Mouse (Mus musculus) hindlimb bud, embryonic 11.5 days (tissue): ENCODE data around the gene Slc7a8.

ENCODE experiments used
- DNase-seq: peaks from one replicate; pipeline ENCODE4 v3.0.0-alpha.2; 2012; ENCODE audit warnings: low read depth, low spot score; ENCODE audit errors: extremely low spot score

The Slc7a8 gene

GRCm38 (mm10) chr14:54703207-54703606 lies 78.5 kb downstream of the Slc7a8 start:
- DNase-seq = no peak

DNA sequence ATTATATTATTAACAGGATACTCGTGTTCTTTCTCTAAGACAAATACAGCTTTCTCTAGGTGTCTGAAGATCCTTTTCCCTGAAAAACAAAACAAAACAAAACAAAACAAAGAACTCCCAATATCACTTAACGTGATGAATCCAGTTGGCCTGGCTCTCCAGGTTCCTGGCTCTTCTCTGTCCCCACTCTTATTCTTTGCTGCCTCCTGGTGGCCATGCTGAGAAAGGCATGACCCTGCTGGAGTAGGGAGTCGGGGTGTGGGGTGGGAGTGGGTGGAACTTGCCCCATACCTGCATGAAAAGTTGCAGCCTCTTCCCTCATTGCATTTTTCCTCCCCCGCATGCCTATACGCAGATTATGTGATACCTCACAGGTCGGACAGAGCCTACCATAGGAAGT lies 80.4 kb downstream of the Slc7a8 start:
- DNase-seq = peak; percentile 52

GRCm38 (mm10) chr14:54699586-54699985 lies 82.2 kb downstream of the Slc7a8 start:
- DNase-seq = no peak

DNA sequence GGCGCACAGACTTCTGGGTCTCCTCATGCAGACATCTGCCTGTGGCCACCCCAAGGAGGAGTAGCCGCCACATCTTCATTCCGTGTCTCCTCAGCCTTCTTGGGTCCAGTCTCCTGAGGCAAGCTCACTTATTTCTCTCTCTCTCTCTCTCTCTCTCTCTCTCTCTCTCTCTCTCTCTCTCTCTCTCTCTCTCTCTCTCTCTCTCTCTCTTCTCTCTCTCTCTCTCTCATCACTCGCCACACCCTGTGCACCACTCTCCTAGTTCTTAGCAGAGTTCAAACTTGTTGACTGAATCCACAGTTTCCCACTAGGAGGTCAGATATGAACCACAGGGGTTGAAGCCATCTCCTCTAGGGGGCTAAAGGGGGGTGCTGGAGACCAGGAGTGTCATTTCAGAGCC lies 83.0 kb downstream of the Slc7a8 start, which contains the start of gene Gm29776:
TSS of gene Gm29776 (minus strand) at position 101 of the 400 bp plus-strand sequence.
- DNase-seq = no peak

GRCm38 (mm10) chr14:54696752-54697151 lies 85.0 kb downstream of the Slc7a8 start:
- DNase-seq = no peak

- no peak for DNase-seq
Measured at GRCm38 (mm10) chr14:54695042-54695441, 86.7 kb downstream of the Slc7a8 start.

- DNase-seq = no peak
Measured at GRCm38 (mm10) chr14:54687251-54687650, 94.5 kb downstream of the Slc7a8 start.

- peak; percentile 99 for DNase-seq
Measured at GRCm38 (mm10) chr14:54686522-54687143, 95.1 kb downstream of the Slc7a8 start, which contains the start of gene Acin1. Acin1 (minus strand) TSS chr14:54686931.

DNA sequence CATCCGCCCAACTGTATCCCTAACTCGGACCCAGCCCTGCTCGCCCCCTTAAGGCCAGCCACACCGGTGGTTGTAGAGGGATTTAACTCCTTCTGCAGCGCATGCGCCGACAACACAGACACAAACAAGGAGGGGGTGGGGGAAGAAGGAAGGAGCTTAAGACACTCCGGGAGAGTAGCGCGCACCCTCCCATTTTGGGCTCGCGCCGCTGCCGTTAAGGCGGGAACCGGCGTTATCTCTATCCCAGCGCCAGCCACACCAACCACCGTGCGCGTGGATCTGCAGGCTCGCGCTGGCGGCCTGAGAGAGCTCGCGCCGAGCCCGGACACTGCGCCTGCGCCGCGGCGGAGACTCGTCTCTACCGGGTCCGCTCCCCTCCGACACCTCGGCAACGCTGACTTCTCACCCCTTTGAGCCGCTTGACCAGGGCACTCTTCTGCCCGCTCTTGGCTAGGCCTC lies 95.7 kb downstream of the Slc7a8 start, which contains the start of gene 1700123O20Rik:
TSS of gene 1700123O20Rik (plus strand) at position 154 of the 459 bp plus-strand sequence.
- peak; percentile 58 for DNase-seq

- DNase-seq = no peak
Measured at GRCm38 (mm10) chr14:54685471-54685870, 96.3 kb downstream of the Slc7a8 start.

- DNase-seq = no peak
Measured at GRCm38 (mm10) chr14:54682396-54682795, 99.3 kb downstream of the Slc7a8 start.

GRCm38 (mm10) chr14:54678657-54679304 lies 103.0 kb downstream of the Slc7a8 start:
- DNase-seq = no peak

GRCm38 (mm10) chr14:54676290-54676689 lies 105.5 kb downstream of the Slc7a8 start:
- no peak for DNase-seq

- no peak for DNase-seq
Measured at GRCm38 (mm10) chr14:54674317-54674716, 107.4 kb downstream of the Slc7a8 start.
